Comparison of ENCODE assay signal across 30 mouse cellular contexts in genomic region chr9:53307904-53308303, GRCm38 (mm10). TPM values are rescaled to one million over a fixed set of nuclear protein-coding genes. Genes with fewer than 3 reads are reported as not detected.
DNase-seq lines count a peak whose midpoint lies in the region; ATAC-seq and TF ChIP-seq lines count a peak whose summit lies in the region.
"Had no signal": no experiment of that assay in that cellular context is flagged by ENCODE, and none has a peak within 500 bp of the region (broad histone marks: within the 10 kb centered on the region; RNA-seq: fewer than 3 reads in every experiment).

No protein-coding gene starts in this region.

- no peaks in the 10 kb centered on the region for H3K79me2 ChIP-seq in liver, adult 2 months (ENCODE audit: control insufficient read depth, insufficient read depth, low read length)
- no peaks in the 10 kb centered on the region for H3K79me2 ChIP-seq in CH12.LX (replicated peaks; ENCODE audit: control insufficient read depth, extremely low read depth, insufficient read depth, poor library complexity, severe bottlenecking)

- in situ Hi-C loops in CH12.LX (cut with MboI; ENCODE audit: low pct_ligation_motif_present, low pct_unique_long_range_greater_than_20kb, low sequenced_read_pairs) = no loop called here

- no peak for DNase-seq in frontal cortex, postnatal 10 days (ENCODE audit: low spot score in 2 of 2)
- peak; percentile 85 for DNase-seq in liver, adult 2 months (ENCODE audit: extremely low read depth, low read depth, low spot score)
- DNase-seq in liver (no peak), CH12.LX (ENCODE audit: extremely low read depth) (no peak)
- no peak for DNase-seq in lung, postnatal 25 days (ENCODE audit: low spot score)
- no peak for DNase-seq in kidney, adult 18-20 months
- DNase-seq: adrenal gland, postnatal 10 days; adrenal gland, postnatal 36 days; cerebellum, adult 11 months; cerebellum, adult 2 months; cerebellum, adult 9-11 months; cerebellum, postnatal 25 days; gastrocnemius, adult 2 months; gastrocnemius, postnatal 14 days; heart, adult 18-20 months; heart, postnatal 14 days; heart, postnatal 4 days had no signal

- H3K4me3 ChIP-seq in liver, adult 2 months (ENCODE audit: insufficient read depth, low read depth, low read length) = no peak overlapping the region
- H3K4me3 ChIP-seq in lung, embryonic 16.5 days (ENCODE audit: low read length) = no peak overlapping the region
- no peak overlapping the region for H3K4me3 ChIP-seq in CH12.LX (replicated peaks in 1 of 3; ENCODE audit: low read depth in 2 of 3, low read length in 2 of 3, poor library complexity in 1 of 3)
- H3K4me3 ChIP-seq: embryonic facial prominence, embryonic 12.5 days; embryonic facial prominence, embryonic 15.5 days; forebrain, embryonic 12.5 days; forebrain, embryonic 15.5 days; gastrocnemius, adult 2 months; heart, embryonic 10.5 days; heart, embryonic 13.5 days had no signal

- no peak for TF ChIP-seq EP300 in CH12.LX (IDR thresholded peaks at IDR 0.05; ENCODE audit: low read length)

- H3K27ac ChIP-seq in liver, adult 2 months (replicated peaks; ENCODE audit: insufficient read depth, low read depth, low read length) = no peak overlapping the region
- H3K27ac ChIP-seq in lung, embryonic 16.5 days (ENCODE audit: low read length) = peak overlapping the region; percentile 18
- H3K27ac ChIP-seq in CH12.LX (ENCODE audit: insufficient read depth, low read depth) = no peak overlapping the region
- H3K27ac ChIP-seq: embryonic facial prominence, embryonic 12.5 days; embryonic facial prominence, embryonic 15.5 days; forebrain, embryonic 12.5 days; forebrain, embryonic 15.5 days; gastrocnemius, adult 2 months; heart, embryonic 10.5 days; heart, embryonic 13.5 days; hindbrain, embryonic 14.5 days; hindbrain, postnatal 0 days had no signal

- no peak for TF ChIP-seq POLR2A in liver, adult 2 months (IDR thresholded peaks at IDR 0.05; ENCODE audit: extremely low read depth, insufficient read depth, low read length)
- TF ChIP-seq POLR2A in CH12.LX (IDR thresholded peaks at IDR 0.05; ENCODE audit: low read depth, low read length) = no peak

- H3K36me3 ChIP-seq in liver, adult 2 months (ENCODE audit: control insufficient read depth, insufficient read depth, low read length) = no peaks in the 10 kb centered on the region
- no peaks in the 10 kb centered on the region for H3K36me3 ChIP-seq in lung, embryonic 16.5 days (ENCODE audit: control insufficient read depth, insufficient read depth, low read length)
- no peaks in the 10 kb centered on the region for H3K36me3 ChIP-seq in CH12.LX (replicated peaks in 1 of 2; ENCODE audit: control insufficient read depth in 1 of 2, insufficient read depth in 1 of 2, low read length in 1 of 2)
- H3K36me3 ChIP-seq: embryonic facial prominence, embryonic 12.5 days; embryonic facial prominence, embryonic 15.5 days; forebrain, embryonic 12.5 days; forebrain, embryonic 15.5 days; G1E; heart, embryonic 10.5 days; heart, embryonic 13.5 days had no signal

- 0 out of 2 replicates have a peak, but pooled peaks cover 2% of the 10 kb centered on the region for H3K4me1 ChIP-seq in liver, adult 2 months (ENCODE audit: control insufficient read depth, insufficient read depth, low read length)
- H3K4me1 ChIP-seq in lung, embryonic 16.5 days (replicated peaks; ENCODE audit: control insufficient read depth, insufficient read depth, low read length) = no peaks in the 10 kb centered on the region
- H3K4me1 ChIP-seq in CH12.LX (ENCODE audit: control insufficient read depth in 1 of 2, insufficient read depth in 2 of 2) = peaks cover 0 to 6% of the 10 kb centered on the region in 2 experiments; a peak in 1 of 4 replicates
- H3K4me1 ChIP-seq: embryonic facial prominence, embryonic 12.5 days; embryonic facial prominence, embryonic 15.5 days; forebrain, embryonic 12.5 days; forebrain, embryonic 15.5 days; heart, embryonic 10.5 days; heart, embryonic 13.5 days had no signal

- H3K9ac ChIP-seq in liver, adult 2 months (ENCODE audit: low read depth, low read length) = no peak overlapping the region
- H3K9ac ChIP-seq in lung, embryonic 16.5 days (ENCODE audit: low read length) = no peak overlapping the region
- H3K9ac ChIP-seq in CH12.LX (ENCODE audit: insufficient read depth, low read depth) = no peak overlapping the region
- H3K9ac ChIP-seq: embryonic facial prominence, embryonic 12.5 days; embryonic facial prominence, embryonic 15.5 days; forebrain, embryonic 12.5 days; forebrain, embryonic 15.5 days; heart, embryonic 13.5 days; hindbrain, embryonic 14.5 days had no signal

- peak; percentile 67; the same call in 1 of the 2 replicates for ATAC-seq in frontal cortex, adult (ENCODE audit: low TSS enrichment)
- ATAC-seq in lung, embryonic 16.5 days (ENCODE audit: low read depth) = peak; percentile 49; the same call in 1 of the 2 replicates
- ATAC-seq: forebrain, embryonic 15.5 days; hindbrain, postnatal 0 days; Patski had no signal

- TF ChIP-seq CTCF in liver, adult 2 months (IDR thresholded peaks at IDR 0.05; ENCODE audit: low read depth, low read length) = no peak
- no peak for TF ChIP-seq CTCF in CH12.LX (conservative IDR thresholded peaks at IDR 0.05 in 1 of 2, IDR thresholded peaks at IDR 0.05 in 1 of 2; ENCODE audit: low read depth in 2 of 2, low read length in 2 of 2)

- H3K27me3 ChIP-seq in liver, adult 2 months (ENCODE audit: control insufficient read depth, insufficient read depth, low read length) = no peaks in the 10 kb centered on the region
- no peaks in the 10 kb centered on the region for H3K27me3 ChIP-seq in lung, embryonic 16.5 days (ENCODE audit: control insufficient read depth, insufficient read depth, low read depth, low read length)
- no peaks in the 10 kb centered on the region for H3K27me3 ChIP-seq in CH12.LX (replicated peaks)
- H3K27me3 ChIP-seq: embryonic facial prominence, embryonic 15.5 days; forebrain, embryonic 15.5 days; Patski had no signal

- H3K4me2 ChIP-seq in lung, embryonic 16.5 days (ENCODE audit: low read depth, low read length) = no peak overlapping the region
- H3K4me2 ChIP-seq in CH12.LX (ENCODE audit: insufficient read depth, low read depth, poor library complexity, severe bottlenecking) = peak overlapping the region; percentile 57; the same call in 1 of the 2 replicates
- H3K4me2 ChIP-seq: embryonic facial prominence, embryonic 12.5 days; embryonic facial prominence, embryonic 15.5 days; forebrain, embryonic 12.5 days; forebrain, embryonic 15.5 days; heart, embryonic 13.5 days; hindbrain, embryonic 14.5 days had no signal

- no peaks in the 10 kb centered on the region for H3K9me3 ChIP-seq in lung, embryonic 16.5 days (ENCODE audit: control insufficient read depth, low read length)
- no peaks in the 10 kb centered on the region for H3K9me3 ChIP-seq in CH12.LX (replicated peaks; ENCODE audit: low read length)
- H3K9me3 ChIP-seq: embryonic facial prominence, embryonic 12.5 days; embryonic facial prominence, embryonic 15.5 days; forebrain, embryonic 12.5 days; forebrain, embryonic 15.5 days; G1E; heart, embryonic 10.5 days; heart, embryonic 13.5 days had no signal

- dilution Hi-C loops in CH12.LX (cut with MboI; ENCODE audit: extremely low pct_ligation_motif_present, extremely low pct_unique_long_range_greater_than_20kb, low sequenced_read_pairs) = no loop called here

- 39% methylated on average over 7 of the region's 7 CpGs for WGBS in liver, adult 2 months
- WGBS in lung, embryonic 16.5 days = 47% methylated on average over 7 of the region's 7 CpGs

- TF ChIP-seq RAD21 in CH12.LX (IDR thresholded peaks at IDR 0.05; ENCODE audit: low read depth, low read length) = no peak

TF ChIP-seq in CH12.LX, 34 proteins besides CTCF, POLR2A, EP300 and RAD21:
- TF ChIP-seq UBTF (IDR thresholded peaks at IDR 0.05; ENCODE audit: low read depth, low read length) = no peak
TF ChIP-seq in CH12.LX: peak in this region for 0.

RNA-seq across cellular contexts. Expression of gene Exph5, which starts 6.4 kb away (rescaled TPM):
- 11.9 and 12.6 TPM in 2 replicates for total RNA-seq in liver, adult 2 months (2014; rRNA removed)
- polyA plus RNA-seq in liver, adult 2 months (2012; rRNA removed) = 1.9 and 2.7 TPM in 2 replicates
- 6.9 and 7.3 TPM in 2 replicates for polyA plus RNA-seq in lung, embryonic 16.5 days (2015; fragmentation: Nextera tagmentation; extraction: Ambion mirVana)
- not detected in 2 replicates for total RNA-seq in CH12.LX (2012; rRNA removed)
- total RNA-seq in CH12.LX (2014; rRNA removed) = not detected in 2 replicates
- polyA plus RNA-seq in CH12.LX (2012; ENCODE audit: insufficient read length, low read depth) = 0.04 TPM in 1 of 2 replicates, not detected in the other
- total RNA-seq: common myeloid progenitor, adult 5-6 weeks had no signal
- polyA plus RNA-seq: G1E had no signal
